Mouse (Mus musculus) inflammation-experienced regulatory T-cells (primary cell): Measurements from ENCODE around the gene Gm31371. TPM values are rescaled to one million over a fixed set of nuclear protein-coding genes. Genes with fewer than 3 reads are reported as not detected.

Source experiments
- polyA plus RNA-seq, 2 experiments: library from polyadenylated mRNA; unstranded; fragments of 100-300 nt; shearing (Covaris generic); gene quantifications; one replicate each; pipeline ENCODE4 v1.2.1; 2017

Gene Gm31371
- polyA plus RNA-seq, result not detected

DNA sequence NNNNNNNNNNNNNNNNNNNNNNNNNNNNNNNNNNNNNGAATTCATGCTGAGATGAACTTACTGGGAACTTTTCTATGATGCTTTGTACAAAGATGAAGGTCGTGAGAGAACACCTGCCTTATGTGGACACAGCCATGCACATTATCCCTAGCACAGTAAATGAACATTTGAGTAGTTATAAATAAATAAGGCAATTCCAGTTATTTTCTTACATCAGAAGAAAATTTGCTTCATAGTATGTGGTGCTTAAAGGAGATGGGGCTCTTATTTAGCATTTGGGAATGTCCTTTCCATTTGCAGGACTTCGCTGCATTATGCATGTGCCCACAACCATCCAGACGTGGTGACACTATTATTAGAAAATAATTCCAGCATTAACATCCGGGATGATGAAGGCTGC lies at the start of gene Gm31371:
Gene Gm31371, plus strand, starts transcription at position 301 of the 400 bp plus-strand sequence.

Other genes with a start within 250 kb of the Gm31371 start
- under 1 TPM; 0.07 to 0.45 TPM for gene 4930467E23Rik, start 173.8 kb upstream of the Gm31371 start, polyA plus RNA-seq